Mouse (Mus musculus) G1E (cell line): ENCODE results near the gene Slc27a3.

Source experiments
- CTCF ChIP-seq: IDR thresholded peaks from 2 replicates; pipeline ENCODE4 v1.5.1; 2012; ENCODE audit warnings: low read depth, low read length, inconsistent platforms, mixed read lengths
- GATA1 ChIP-seq: IDR thresholded peaks from 2 replicates; pipeline ENCODE4 v1.6.1; 2012; ENCODE audit warnings: borderline replicate concordance, low read length, inconsistent platforms, mixed read lengths
- GATA2 ChIP-seq: IDR thresholded peaks from 2 replicates; pipeline ENCODE4 v1.6.1; 2012; ENCODE audit warnings: low read depth, low read length, inconsistent platforms, borderline replicate concordance

DNA sequence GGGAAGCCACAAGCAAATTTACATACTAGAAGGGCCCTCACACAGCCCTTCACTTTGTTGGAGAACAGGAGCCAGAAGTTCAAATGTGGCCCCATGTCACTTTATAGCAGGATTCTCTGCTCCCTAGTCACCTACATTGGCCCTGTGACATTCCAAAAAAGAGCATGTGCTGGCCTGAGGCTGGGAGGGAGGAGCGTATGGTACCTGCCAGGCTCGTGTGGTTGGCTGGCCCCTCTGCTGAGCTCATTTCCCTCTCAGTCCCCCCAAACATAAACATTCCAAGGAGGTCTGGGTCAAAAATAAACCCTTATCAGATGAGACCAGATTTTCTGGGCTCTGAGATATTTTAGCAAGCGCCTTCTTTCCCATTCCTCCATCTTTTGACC lies 23.3 kb upstream of the Slc27a3 start:
- TF ChIP-seq CTCF (no peak), GATA1 (no peak), GATA2 (no peak)
